Mouse (Mus musculus): Measurements from ENCODE around the gene Arl1.
"Not testable (repeated sequence)": the region's sequence is repeated elsewhere in the genome, so short reads cannot be mapped to it uniquely, and the experiment has no call there.

Gene Arl1

GRCm38 (mm10) chr10:88765431-88766142 lies 34.9 kb downstream of the Arl1 start:
- DNase-seq (ENCODE audit: low spot score) = no peak

DNA sequence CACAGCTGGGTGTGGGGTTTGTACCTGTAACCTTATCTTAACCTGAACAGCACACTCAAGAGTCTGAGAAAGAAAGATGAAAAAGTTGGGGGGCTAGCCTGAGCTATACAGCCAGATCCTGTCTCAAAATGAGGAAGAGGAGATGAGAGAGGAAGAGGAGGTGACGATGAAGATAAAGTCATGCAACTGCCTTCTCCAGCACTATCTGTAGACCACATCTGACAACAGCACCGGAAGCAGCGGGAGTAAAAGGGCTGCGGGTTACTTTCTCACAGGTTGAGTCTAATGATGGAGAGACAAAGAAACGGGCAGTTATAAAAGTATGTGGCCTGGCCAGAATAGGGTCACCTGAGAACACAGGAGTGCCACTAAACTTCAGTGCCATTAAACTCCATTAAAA lies 38.3 kb downstream of the Arl1 start:
- no peak for DNase-seq (ENCODE audit: low spot score)

DNA sequence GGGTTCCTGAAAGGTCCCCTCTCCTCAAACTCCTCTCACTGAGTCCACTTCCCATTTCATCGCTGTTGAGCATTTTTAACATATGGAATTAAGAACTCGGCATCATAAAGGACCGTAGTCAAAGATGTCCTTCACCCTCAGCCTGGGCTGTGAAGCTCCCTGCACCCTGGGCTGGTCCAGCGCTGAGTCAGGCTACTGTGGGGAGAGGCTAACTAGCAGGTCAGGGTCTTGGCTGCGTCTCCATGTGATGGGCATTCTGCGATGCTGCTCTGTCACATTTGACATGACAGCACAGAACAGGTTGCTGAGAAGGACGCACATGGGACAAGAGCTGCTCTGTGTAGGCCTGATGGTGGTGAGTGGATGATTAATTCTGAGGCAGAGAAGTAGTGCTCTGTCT lies 39.0 kb downstream of the Arl1 start:
- no peak for DNase-seq (ENCODE audit: low spot score)

- DNase-seq (ENCODE audit: low spot score) = not testable (repeated sequence)
Measured at GRCm38 (mm10) chr10:88772965-88773364, 42.3 kb downstream of the Arl1 start.

DNA sequence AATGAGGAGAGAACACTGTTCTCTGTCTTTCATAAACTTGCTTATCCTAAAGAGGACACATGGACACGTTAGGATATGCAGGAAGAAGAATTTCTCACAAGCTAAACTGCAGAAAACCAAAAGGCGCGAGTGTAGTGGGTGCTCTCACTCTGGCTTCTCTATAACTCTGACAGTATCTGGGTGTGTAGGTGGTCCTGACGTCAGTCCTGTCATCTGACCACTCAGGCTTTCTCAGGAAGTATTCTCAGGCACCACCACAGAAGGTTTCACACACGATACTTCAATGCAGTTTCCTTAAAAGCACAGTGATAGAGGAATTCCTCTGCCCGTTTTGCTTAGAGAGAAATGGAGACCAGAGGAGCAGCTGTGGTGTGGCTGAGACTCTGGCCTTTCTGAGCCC lies 45.5 kb downstream of the Arl1 start:
- DNase-seq (ENCODE audit: low spot score) = no peak

- DNase-seq (ENCODE audit: low spot score) = no peak
Measured at GRCm38 (mm10) chr10:88780716-88781115, 50.1 kb downstream of the Arl1 start.

DNA sequence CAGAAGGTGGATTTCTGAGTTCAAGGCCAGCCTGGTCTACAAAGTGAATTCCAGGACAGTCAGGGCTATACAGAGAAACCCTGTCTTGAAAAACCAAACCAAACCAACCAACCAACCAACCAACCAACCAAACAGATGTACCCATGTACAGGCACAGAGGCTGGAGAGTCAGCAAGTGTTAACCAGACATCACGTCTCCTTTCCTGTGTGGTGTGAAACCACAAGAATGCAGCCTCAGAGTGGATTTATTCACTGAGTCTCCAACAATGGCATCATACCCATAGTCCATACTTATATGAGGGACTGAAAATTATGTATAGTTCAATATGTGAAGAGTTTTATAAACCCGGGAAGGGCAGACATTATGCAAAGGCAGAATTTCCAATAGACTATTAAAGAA lies 52.5 kb downstream of the Arl1 start:
- DNase-seq (ENCODE audit: low spot score) = not testable (repeated sequence)

GRCm38 (mm10) chr10:88783941-88784340 lies 53.3 kb downstream of the Arl1 start:
- DNase-seq (ENCODE audit: low spot score) = no peak

GRCm38 (mm10) chr10:88784513-88784931 lies 53.9 kb downstream of the Arl1 start:
- no peak for DNase-seq (ENCODE audit: low spot score)

DNA sequence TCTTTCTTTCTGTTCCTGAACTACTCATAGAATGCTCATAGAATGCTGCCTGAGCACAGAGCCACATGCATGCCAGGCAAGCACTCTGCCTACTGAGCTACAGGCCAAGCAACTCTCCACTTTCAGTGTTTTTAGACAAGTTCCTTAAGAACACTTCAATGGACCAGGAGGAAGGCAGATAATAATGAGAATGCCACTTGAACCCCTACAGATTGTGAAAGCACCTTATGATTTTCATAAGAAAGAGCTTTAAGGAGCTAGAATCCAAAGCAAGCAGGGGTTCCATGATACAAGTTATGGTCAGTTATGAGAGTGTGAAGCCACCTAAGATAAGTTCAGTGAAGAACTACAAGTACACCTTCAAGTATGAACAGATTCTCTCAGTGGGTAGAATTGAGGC lies 63.0 kb downstream of the Arl1 start:
- DNase-seq (ENCODE audit: low spot score) = no peak

Measured in embryo, embryonic 10.5 days (tissue).